Mouse (Mus musculus) bone marrow macrophage, adult 2 months (primary cell): ENCODE measurements around the gene Kcnh6.

Source experiments
- CTCF ChIP-seq: IDR thresholded peaks from 2 replicates; pipeline ENCODE4 v1.5.1; 2012; ENCODE audit warnings: low read depth, mild to moderate bottlenecking, low read length, moderate library complexity
- POLR2A ChIP-seq: IDR thresholded peaks from 2 replicates; pipeline ENCODE4 v1.6.1; 2012; ENCODE audit warnings: mild to moderate bottlenecking, low read depth, low read length, borderline replicate concordance

GRCm38 (mm10) chr11:106004576-106004975 lies 3.3 kb upstream of the Kcnh6 start:
- TF ChIP-seq POLR2A = no peak
- no peak for TF ChIP-seq CTCF
